Mouse (Mus musculus) midbrain, embryonic 13.5 days (tissue): ENCODE measurements around the gene Zfp536. TPM values are rescaled to one million over a fixed set of nuclear protein-coding genes. Genes with fewer than 3 reads are reported as not detected.
A peak's percentile ranks its signal among the peaks of the same experiment; 100 is the strongest.

Experiments
- ATAC-seq: fragments of 200-750 bp; cut with Nextera tagmentation; 2 replicates; pipeline ENCODE4 v1.8.0; 2017; ENCODE audit warnings: mild to moderate bottlenecking, moderate TSS enrichment, moderate library complexity
- H3K27ac ChIP-seq: fragments of 300-500 bp; sonication (generic); 2 replicates; pipeline ENCODE4 v1.5.1; 2015; ENCODE audit warnings: inconsistent platforms, mild to moderate bottlenecking, moderate library complexity
- H3K27me3 ChIP-seq: fragments of 300-500 bp; sonication (generic); 2 replicates; pipeline ENCODE4 v1.6.1; 2015; ENCODE audit warnings: mild to moderate bottlenecking, inconsistent platforms
- H3K36me3 ChIP-seq: fragments of 300-500 bp; sonication (generic); 2 replicates; pipeline ENCODE4 v1.6.1; 2015; ENCODE audit warnings: mild to moderate bottlenecking, inconsistent platforms
- H3K4me1 ChIP-seq: fragments of 300-500 bp; sonication (generic); replicated peaks from 2 replicates; pipeline ENCODE4 v1.6.1; 2015; ENCODE audit warnings: inconsistent platforms
- H3K4me2 ChIP-seq: fragments of 300-500 bp; sonication (generic); replicated peaks from 2 replicates; pipeline ENCODE4 v1.6.1; 2015; ENCODE audit warnings: moderate library complexity, mild to moderate bottlenecking, inconsistent platforms
- H3K4me3 ChIP-seq: fragments of 300-500 bp; sonication (generic); replicated peaks from 2 replicates; pipeline ENCODE4 v1.5.1; 2015; ENCODE audit warnings: mild to moderate bottlenecking, inconsistent platforms
- H3K9ac ChIP-seq: fragments of 300-500 bp; sonication (generic); replicated peaks from 2 replicates; pipeline ENCODE4 v1.6.1; 2015; ENCODE audit warnings: mild to moderate bottlenecking, inconsistent platforms
- H3K9me3 ChIP-seq: fragments of 300-500 bp; sonication (generic); 2 replicates; pipeline ENCODE4 v1.6.1; 2016; ENCODE audit warnings: mild to moderate bottlenecking, inconsistent platforms
- WGBS: fragments of 180-500 bp; shearing (Covaris S2); methylation state at CpG from one replicate; pipeline ENCODE4 v1.1.7; 2015; 5-methylcytosine and 5-hydroxymethylcytosine counted together
- polyA plus RNA-seq: library from polyadenylated mRNA; unstranded; fragments of >200 nt; fragmentation: Nextera tagmentation; extraction: Ambion mirVana; gene quantifications from 2 replicates; pipeline ENCODE4 v1.2.1, GENCODE M21; 2015

Zfp536 gene
- polyA plus RNA-seq, 1 experiment from 2014 or later = 43.4 TPM

DNA sequence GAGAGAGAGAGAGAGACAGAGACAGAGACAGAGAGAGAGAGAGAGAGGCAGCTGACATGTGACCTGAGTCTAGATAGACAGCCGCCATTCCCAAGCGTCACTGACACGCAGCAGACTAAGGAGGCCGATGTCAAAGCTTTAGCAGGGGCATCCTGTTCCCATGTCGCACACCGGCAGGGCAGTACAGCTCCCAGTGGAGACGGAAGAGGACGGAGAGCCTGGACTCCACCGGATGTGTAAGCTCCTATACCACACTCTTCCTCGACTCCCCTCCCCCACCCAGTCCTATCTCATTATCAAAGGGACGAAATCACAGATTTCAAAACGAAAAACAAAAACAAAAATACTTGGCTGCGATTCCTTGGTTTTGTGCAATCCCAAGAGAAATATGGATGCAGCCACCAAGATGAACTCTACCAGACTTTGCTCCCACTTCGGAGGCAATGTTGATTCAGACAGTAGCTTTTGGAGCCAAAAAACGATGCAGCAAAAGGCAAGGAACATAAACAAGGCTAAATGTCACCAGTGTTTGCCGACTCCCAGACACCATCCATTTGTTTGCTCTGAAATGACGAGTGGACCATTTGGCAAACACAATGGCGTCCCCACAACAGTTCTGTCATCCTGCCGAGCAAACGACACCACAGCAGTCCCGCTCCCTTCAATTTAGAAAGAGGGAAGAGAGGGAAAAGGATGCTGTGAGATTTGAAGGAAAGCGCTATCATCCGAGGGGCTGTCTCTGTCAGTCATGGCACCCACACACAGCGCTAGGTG lies 299.9 kb downstream of the Zfp536 start:
- no peak overlapping the region for H3K4me3 ChIP-seq
- H3K27me3 ChIP-seq = no peaks in the 10 kb centered on the region
- WGBS = 81% methylated on average over 24 of the region's 24 CpGs
- ATAC-seq = no peak
- H3K4me1 ChIP-seq = no peaks in the 10 kb centered on the region
- no peak overlapping the region for H3K27ac ChIP-seq
- H3K4me2 ChIP-seq = no peak overlapping the region
- H3K9ac ChIP-seq = no peak overlapping the region
- H3K36me3 ChIP-seq = no peaks in the 10 kb centered on the region
- H3K9me3 ChIP-seq = no peaks in the 10 kb centered on the region

DNA sequence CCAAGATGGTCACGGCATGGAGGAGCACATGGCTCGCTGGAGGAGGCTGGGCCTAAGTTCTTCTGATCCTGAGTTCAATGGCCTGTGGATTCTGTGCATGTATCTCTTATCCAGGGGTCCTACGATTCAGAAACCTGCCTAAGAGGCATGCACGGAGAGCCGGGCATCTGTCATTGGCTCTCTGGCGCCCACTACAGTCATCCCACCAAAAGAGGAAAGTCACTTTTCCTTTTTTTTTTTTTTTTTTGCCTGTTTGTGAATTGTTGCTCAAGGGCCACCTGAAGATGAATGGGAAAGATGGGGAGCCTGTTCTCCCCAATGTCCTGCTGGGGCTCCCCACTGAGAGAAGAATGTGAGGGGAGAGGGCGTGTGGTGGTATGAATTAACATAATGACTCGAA lies 301.7 kb downstream of the Zfp536 start:
- no peaks in the 10 kb centered on the region; the same call in 1 of the 2 replicates for H3K4me1 ChIP-seq
- H3K36me3 ChIP-seq = no peaks in the 10 kb centered on the region
- no peak for ATAC-seq
- H3K27ac ChIP-seq = no peak overlapping the region
- no peaks in the 10 kb centered on the region for H3K9me3 ChIP-seq
- no peak overlapping the region for H3K9ac ChIP-seq
- no peak overlapping the region for H3K4me3 ChIP-seq
- 53% methylated on average over 8 of the region's 8 CpGs for WGBS
- H3K27me3 ChIP-seq = no peaks in the 10 kb centered on the region
- H3K4me2 ChIP-seq = no peak overlapping the region

DNA sequence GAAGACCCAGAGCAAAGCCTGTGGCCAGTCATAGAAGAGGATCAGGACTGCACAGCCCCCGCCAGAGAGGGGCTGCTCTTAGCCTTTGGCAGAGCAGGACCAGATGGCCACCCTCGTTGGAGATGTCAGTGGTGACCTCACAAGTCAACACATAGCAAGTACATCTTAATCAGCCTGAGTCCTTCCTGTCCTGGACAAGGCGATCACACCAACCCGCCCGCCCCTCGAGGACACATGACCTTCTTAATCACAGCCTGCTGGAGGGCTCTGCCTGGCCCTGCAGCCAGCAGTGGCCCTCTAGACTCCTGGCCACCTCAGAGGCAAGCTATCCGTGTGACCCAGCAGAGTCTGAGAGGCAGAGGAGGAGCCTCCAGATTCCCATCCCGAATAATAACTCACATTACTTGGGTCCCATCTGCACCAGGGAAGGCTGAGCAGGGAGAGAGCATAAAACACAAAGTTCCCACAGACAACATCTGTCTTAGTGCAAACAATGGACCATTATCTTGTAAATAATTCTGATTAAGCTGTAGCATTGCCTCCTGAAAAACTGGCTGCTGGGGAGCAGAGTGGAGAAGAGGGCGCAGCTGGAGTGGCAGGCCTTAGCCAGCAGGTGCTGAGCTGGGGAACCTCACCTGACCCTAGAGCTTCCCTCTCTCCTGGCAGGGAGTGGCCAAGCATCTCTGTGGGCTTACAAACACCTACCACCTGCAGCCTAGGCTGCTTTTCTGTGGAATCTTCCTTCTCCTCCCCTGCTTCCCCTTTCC lies 306.8 kb downstream of the Zfp536 start:
- Histone ChIP-seq H3K4me3 (no peak overlapping the region), H3K4me2 (no peak overlapping the region), H3K36me3 (no peaks in the 10 kb centered on the region), H3K4me1 (peaks cover 15% of the 10 kb centered on the region), H3K9me3 (no peaks in the 10 kb centered on the region), H3K9ac (no peak overlapping the region), H3K27ac (no peak overlapping the region), H3K27me3 (no peaks in the 10 kb centered on the region)
- 0 out of 2 replicates have a peak, but pooled peaks have one; percentile 45 for ATAC-seq
- WGBS = 47% methylated on average over 9 of the region's 9 CpGs

DNA sequence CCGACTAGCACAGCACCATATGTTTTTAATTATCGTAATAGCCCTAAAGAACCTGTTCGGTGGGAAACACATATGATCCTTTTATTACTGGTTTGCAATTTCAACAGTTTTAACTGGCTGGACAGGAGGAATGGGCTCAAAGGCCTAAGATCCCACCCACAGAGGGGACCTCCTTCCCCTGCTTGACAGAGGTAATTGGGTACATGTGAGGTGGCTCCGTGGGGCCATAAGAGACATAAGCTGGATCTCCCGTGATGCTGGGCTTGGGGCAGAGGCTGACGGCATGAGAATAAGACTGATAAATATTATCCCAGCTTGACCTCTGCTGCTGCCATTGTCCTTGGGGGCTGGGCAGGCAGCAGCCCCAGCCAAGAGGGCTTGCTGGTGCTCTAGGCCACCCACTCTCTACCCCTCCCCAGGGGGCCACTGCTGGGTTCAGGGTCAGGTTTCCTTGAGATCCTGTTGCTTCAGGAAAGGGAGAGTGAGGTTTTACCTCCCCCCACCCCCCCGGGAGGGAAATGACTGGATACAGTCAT lies 309.2 kb downstream of the Zfp536 start:
- Histone ChIP-seq H3K27me3 (no peaks in the 10 kb centered on the region), H3K4me2 (no peak overlapping the region), H3K9ac (no peak overlapping the region), H3K4me3 (no peak overlapping the region), H3K27ac (no peak overlapping the region), H3K36me3 (no peaks in the 10 kb centered on the region), H3K4me1 (peaks cover 15% of the 10 kb centered on the region), H3K9me3 (no peaks in the 10 kb centered on the region)
- ATAC-seq = no peak
- 62% methylated on average over 7 of the region's 7 CpGs for WGBS

DNA sequence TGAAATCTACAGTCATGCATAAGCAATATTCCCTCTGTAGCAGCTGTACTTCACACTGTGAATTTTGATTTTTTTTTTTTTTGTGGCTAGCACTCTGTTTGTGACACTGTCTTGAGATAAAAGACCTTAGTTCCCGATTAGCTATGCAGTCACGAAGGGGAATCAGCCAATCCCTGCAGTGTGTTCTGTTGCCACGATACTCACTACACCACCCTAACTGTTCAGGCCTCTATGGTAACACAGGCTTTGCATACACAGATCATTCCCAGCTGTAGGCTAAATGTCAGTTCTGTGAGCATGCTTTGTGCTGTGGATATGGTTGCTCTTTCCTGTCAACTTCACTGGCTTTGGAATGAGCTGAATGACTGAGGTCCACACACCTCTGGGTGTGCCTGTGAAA lies 325.9 kb downstream of the Zfp536 start:
- H3K4me3 ChIP-seq = no peak overlapping the region
- H3K4me1 ChIP-seq = no peaks in the 10 kb centered on the region
- no peak overlapping the region for H3K9ac ChIP-seq
- no peak overlapping the region for H3K4me2 ChIP-seq
- H3K9me3 ChIP-seq = peaks cover 9% of the 10 kb centered on the region; the same call in 1 of the 2 replicates
- H3K36me3 ChIP-seq = 0 out of 2 replicates have a peak, but pooled peaks cover 6% of the 10 kb centered on the region
- 66% methylated on average over 3 of the region's 3 CpGs for WGBS
- no peak for ATAC-seq
- no peak overlapping the region for H3K27ac ChIP-seq
- H3K27me3 ChIP-seq = no peaks in the 10 kb centered on the region

DNA sequence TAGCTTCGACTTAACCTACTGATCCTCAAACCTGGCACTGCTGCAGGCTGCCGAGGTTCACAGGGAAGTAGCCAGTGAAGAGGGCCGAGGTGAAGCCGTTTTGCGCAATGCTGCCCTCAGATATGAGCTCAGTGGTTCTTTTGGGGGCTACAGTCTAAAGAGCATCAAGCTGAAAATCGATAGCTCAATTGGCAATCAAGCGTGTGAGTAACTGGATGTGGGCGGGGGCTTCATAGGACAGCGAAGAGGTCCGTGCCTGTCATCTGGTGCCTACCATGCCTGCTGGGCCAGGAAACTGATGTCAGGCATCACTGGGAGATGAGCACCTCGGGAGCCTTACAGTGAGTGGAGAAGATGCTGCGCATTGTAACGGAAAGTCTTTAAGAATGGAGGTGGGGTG lies 333.5 kb downstream of the Zfp536 start:
- 0 out of 2 replicates have a peak, but pooled peaks cover under 1% of the 10 kb centered on the region for H3K36me3 ChIP-seq
- H3K4me3 ChIP-seq = no peak overlapping the region
- WGBS = 81% methylated on average over 13 of the region's 13 CpGs
- peaks cover 16% of the 10 kb centered on the region for H3K4me1 ChIP-seq
- peak; percentile 50; the same call in 1 of the 2 replicates for ATAC-seq
- H3K9ac ChIP-seq = no peak overlapping the region
- no peaks in the 10 kb centered on the region for H3K27me3 ChIP-seq
- H3K4me2 ChIP-seq = no peak overlapping the region
- no peak overlapping the region for H3K27ac ChIP-seq
- H3K9me3 ChIP-seq = peaks cover 7% of the 10 kb centered on the region; the same call in 1 of the 2 replicates

DNA sequence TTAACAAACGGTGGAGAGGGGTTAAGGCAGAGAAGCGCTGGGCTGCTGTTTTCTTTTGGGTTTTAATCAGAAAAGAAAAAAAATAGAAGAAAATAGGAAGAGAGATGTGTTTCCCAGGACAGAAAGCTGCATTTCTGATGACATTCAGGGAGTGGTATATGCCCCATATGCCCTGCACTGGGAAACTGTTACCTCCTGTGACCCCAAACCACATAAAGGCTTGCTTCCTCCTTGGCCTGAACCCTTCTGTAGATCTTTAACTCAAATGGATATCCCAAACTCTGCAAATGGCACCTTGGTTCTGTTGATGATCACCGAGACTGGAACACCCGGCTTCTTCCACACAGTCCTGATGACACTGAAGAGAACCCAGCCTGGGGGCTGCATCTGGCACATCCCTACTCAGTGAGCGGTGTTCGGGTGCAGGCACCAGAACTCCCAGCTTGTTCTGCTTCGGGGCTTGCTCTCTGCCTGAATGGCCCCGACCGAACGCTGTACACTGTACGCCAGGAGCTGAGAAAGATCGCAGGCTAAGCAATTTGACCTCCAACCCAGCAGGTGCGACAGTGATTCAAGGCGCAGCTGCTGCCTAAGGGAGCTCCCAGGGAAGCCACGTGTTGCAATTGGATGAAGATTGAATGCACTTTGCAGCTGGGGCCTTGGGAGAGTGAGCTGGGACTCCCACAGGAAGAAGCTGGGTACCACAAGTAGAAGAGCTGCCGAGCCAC lies 334.2 kb downstream of the Zfp536 start:
- H3K27ac ChIP-seq = peak overlapping the region; percentile 6; the same call in 1 of the 2 replicates
- 49% methylated on average over 16 of the region's 16 CpGs for WGBS
- H3K9me3 ChIP-seq = peaks cover 2% of the 10 kb centered on the region; the same call in 1 of the 2 replicates
- no peaks in the 10 kb centered on the region for H3K36me3 ChIP-seq
- peaks cover 16% of the 10 kb centered on the region for H3K4me1 ChIP-seq
- H3K4me3 ChIP-seq = no peak overlapping the region
- no peak overlapping the region for H3K9ac ChIP-seq
- H3K27me3 ChIP-seq = no peaks in the 10 kb centered on the region
- H3K4me2 ChIP-seq = no peak overlapping the region
- ATAC-seq = peak; percentile 80

DNA sequence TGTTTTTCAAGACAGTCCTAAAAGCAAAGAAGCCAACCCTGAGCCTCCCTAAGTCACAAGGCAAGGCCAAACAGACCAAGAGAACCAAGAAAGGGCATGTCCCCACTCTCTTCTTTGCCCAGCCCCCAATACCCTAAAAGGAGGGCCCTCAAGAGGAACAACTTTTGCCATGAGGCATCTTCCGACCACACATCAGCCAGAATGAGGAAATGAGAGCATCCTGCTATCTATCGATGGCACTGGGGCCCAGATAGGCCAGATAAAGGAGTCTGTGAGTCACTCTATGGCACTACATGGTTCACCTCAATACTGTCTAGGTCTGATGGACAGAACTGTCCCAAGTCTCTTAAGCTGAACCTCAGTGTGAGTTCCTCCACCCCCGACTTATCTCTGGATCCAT lies 335.6 kb downstream of the Zfp536 start:
- Histone ChIP-seq H3K9ac (no peak overlapping the region), H3K27ac (no peak overlapping the region), H3K9me3 (no peaks in the 10 kb centered on the region), H3K4me3 (no peak overlapping the region), H3K27me3 (no peaks in the 10 kb centered on the region), H3K4me1 (peaks cover 20% of the 10 kb centered on the region), H3K36me3 (no peaks in the 10 kb centered on the region), H3K4me2 (no peak overlapping the region)
- no peak for ATAC-seq
- WGBS = 87% methylated on average over 3 of the region's 3 CpGs

DNA sequence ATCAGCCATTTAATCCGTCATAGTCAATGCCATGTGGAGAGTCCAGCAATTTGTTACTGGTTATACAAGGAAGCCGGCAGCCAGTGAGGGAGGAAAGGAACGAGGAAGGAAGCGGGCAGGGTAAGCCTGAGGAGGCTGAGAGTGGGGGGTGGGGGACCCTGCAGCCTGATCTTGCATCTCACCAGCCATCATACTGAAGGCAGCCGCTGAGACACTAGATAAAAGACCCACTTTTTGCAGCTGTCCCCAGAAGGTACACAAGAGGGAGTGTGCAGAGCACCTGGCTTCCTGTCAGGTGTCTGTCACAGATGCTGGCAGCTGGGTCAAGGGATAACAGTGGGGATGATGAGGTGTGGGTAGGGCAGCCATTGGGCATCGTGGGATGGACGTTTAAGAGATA lies 340.3 kb downstream of the Zfp536 start:
- ATAC-seq = no peak
- H3K27ac ChIP-seq = no peak overlapping the region
- 59% methylated on average over 7 of the region's 7 CpGs for WGBS
- H3K9ac ChIP-seq = no peak overlapping the region
- no peak overlapping the region for H3K4me2 ChIP-seq
- H3K4me1 ChIP-seq = 0 out of 2 replicates have a peak, but pooled peaks cover 9% of the 10 kb centered on the region
- H3K36me3 ChIP-seq = no peaks in the 10 kb centered on the region
- no peaks in the 10 kb centered on the region for H3K9me3 ChIP-seq
- H3K4me3 ChIP-seq = no peak overlapping the region
- no peaks in the 10 kb centered on the region for H3K27me3 ChIP-seq

DNA sequence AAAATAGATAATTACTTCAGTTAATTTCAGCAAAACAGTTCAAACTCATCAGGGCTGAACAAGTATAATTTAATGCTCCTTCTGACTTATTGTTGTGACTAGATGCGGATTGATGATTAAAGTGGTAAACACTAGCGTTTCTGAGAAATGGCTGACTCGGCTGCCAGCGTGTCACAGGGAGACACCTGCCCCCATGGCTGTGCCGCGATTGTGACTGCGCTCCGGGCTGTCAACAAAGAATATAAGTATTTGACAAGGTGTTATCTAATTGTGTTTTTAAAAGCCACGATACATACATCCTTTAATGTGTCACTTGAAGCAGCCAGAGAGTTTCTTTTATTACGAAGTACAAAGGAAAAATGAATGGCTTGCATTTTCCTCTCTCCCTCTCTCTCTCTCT lies 342.0 kb downstream of the Zfp536 start:
- Histone ChIP-seq H3K4me3 (no peak overlapping the region), H3K4me1 (0 out of 2 replicates have a peak, but pooled peaks cover 9% of the 10 kb centered on the region), H3K27ac (no peak overlapping the region), H3K27me3 (no peaks in the 10 kb centered on the region), H3K9ac (no peak overlapping the region), H3K9me3 (no peaks in the 10 kb centered on the region), H3K4me2 (no peak overlapping the region), H3K36me3 (no peaks in the 10 kb centered on the region)
- 71% methylated on average over 10 of the region's 10 CpGs for WGBS
- no peak for ATAC-seq

DNA sequence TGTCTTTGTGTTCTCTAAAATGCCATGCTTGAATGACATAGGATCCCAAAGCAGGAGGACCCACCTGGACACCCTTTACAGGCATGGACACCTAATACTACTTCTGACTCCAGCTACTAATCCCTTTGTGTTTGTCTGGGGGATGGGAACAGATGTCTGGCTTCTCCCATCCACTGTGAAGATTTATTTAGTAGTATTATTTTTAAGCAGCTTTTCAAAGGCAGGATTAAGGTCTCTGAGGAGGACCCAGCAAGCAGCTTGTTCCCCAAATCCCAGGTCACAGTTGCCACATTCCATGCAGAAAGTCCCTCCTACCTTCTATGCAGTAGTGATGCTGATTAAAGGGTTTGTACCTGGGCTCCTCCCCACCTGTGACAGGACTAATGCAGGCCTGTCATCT lies 347.4 kb downstream of the Zfp536 start:
- H3K4me1 ChIP-seq = no peaks in the 10 kb centered on the region
- no peak overlapping the region for H3K4me3 ChIP-seq
- H3K4me2 ChIP-seq = no peak overlapping the region
- H3K9me3 ChIP-seq = no peaks in the 10 kb centered on the region
- H3K9ac ChIP-seq = no peak overlapping the region
- H3K36me3 ChIP-seq = no peaks in the 10 kb centered on the region
- H3K27me3 ChIP-seq = no peaks in the 10 kb centered on the region
- H3K27ac ChIP-seq = no peak overlapping the region
- ATAC-seq = no peak
